Mouse (Mus musculus): ENCODE measurements around the gene Oas1a.
"Not testable (repeated sequence)": the region's sequence is repeated elsewhere in the genome, so short reads cannot be mapped to it uniquely, and the experiment has no call there.

DNA sequence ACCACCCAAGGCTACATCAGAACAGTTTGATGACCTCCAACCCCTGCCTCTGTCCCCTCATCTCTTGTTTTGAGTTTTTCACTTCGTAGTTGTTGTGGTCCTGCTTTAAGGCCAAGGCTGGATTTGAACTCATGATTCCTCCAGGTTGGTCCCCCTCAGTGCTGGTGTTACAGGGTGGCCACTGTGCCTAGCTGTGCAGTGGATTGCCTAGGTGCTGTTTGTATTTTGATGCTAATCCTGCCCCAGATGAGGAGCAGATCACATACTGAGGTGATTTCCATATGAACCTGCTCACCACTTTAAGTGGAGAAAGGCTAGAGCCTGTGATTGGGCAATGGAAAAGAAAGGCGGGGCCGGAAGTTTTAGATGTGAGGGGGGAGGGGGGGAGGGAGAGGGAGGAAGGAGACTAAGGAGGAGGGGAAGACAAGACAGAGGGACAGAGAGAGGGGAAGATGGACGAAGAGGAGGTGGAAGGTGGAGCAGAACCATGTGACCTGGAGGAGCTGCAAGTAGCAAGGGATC lies 19.0 kb downstream of the Oas1a start:
- TF ChIP-seq CTCF (IDR thresholded peaks at IDR 0.05; ENCODE audit: borderline replicate concordance, insufficient read depth, low read length); POLR2A (IDR thresholded peaks at IDR 0.05; ENCODE audit: low read depth, low read length): not testable (repeated sequence)

Data from embryonic fibroblast, embryonic 13.5 days (primary cell).